13 mouse cellular contexts compared by ENCODE assay signal in the genomic region with DNA sequence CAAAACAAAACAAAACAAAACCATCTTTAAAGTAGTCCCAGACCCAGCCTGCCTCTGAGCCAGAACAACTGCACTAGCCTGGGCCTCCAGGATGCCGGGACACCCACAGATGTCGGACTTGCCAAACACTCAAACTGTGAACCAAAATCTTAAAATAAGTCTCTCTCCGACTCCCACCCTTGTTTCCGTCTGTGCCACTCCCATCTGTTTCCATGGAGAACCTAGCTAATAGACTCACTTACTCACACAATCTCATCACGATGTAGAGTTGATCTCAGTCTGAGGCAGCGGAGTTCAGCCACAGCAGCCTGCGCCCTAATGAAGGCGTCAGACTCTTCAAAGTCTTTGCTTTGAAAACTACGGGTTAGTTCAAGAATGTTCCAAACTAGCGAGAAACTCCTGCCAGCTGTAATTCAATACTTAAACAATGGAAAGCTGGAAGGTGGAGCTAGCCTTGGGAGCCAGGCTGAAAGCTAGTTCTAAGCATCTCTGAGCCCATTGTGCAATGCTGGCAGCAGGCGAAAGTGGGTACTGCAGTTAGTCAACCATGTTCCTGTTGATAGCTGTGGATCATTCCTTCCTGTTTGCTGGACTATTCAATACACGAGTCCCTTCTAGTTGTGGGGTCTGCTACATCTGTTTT.
DNase-seq lines count a peak whose midpoint lies in the region; ATAC-seq and TF ChIP-seq lines count a peak whose summit lies in the region.
"Had no signal": no experiment of that assay in that cellular context is flagged by ENCODE, and none has a peak within 500 bp of the region (broad histone marks: within the 10 kb centered on the region; RNA-seq: fewer than 3 reads in every experiment).

No protein-coding gene starts in this region.

- no peak for ATAC-seq in midbrain, embryonic 13.5 days
- ATAC-seq: liver, postnatal 0 days had no signal

- 64% methylated on average over 12 of the region's 12 CpGs for WGBS in midbrain, embryonic 10.5 days
- WGBS in midbrain, embryonic 13.5 days, result 42% methylated on average over 12 of the region's 12 CpGs

- no peaks in the 10 kb centered on the region for H3K9me3 ChIP-seq in midbrain, embryonic 10.5 days (replicated peaks)
- H3K9me3 ChIP-seq in midbrain, embryonic 13.5 days, result no peaks in the 10 kb centered on the region
- H3K9me3 ChIP-seq: embryonic facial prominence, embryonic 13.5 days; hindbrain, embryonic 10.5 days had no signal

- no peak overlapping the region for H3K27ac ChIP-seq in midbrain, embryonic 10.5 days (replicated peaks)
- no peak overlapping the region for H3K27ac ChIP-seq in midbrain, embryonic 13.5 days
- no peak overlapping the region for H3K27ac ChIP-seq in cortical plate, adult 2 months (ENCODE audit: insufficient read depth, low read length)
- H3K27ac ChIP-seq: embryonic facial prominence, embryonic 13.5 days; hindbrain, embryonic 10.5 days had no signal

- peak; percentile 18 for DNase-seq in midbrain, embryonic 10.5 days (ENCODE audit: low spot score)
- peak; percentile 45 to 68 for DNase-seq in frontal cortex, postnatal 36 days (ENCODE audit: low spot score in 2 of 2)
- peak; percentile 52 to 70 for DNase-seq in right cerebral cortex, postnatal 36 days (ENCODE audit: low spot score in 2 of 2)
- no peak for DNase-seq in spleen, postnatal 14 days (ENCODE audit: low spot score in 2 of 2)
- DNase-seq in adrenal gland, adult (ENCODE audit: inconsistent age in 2 of 2, low spot score in 1 of 2), result no peak
- DNase-seq in thymus, postnatal 25 days, result no peak
- DNase-seq: heart, adult 11 months; kidney, postnatal 36 days; liver, postnatal 0 days had no signal

- H3K27me3 ChIP-seq in midbrain, embryonic 10.5 days (ENCODE audit: low read depth, poor library complexity, severe bottlenecking), result no peaks in the 10 kb centered on the region
- H3K27me3 ChIP-seq in midbrain, embryonic 13.5 days, result no peaks in the 10 kb centered on the region
- H3K27me3 ChIP-seq: embryonic facial prominence, embryonic 13.5 days had no signal

- no peak overlapping the region for H3K4me2 ChIP-seq in midbrain, embryonic 13.5 days (replicated peaks)
- H3K4me2 ChIP-seq: embryonic facial prominence, embryonic 13.5 days had no signal

- peaks cover 7% of the 10 kb centered on the region; the same call in 1 of the 2 replicates for H3K4me1 ChIP-seq in midbrain, embryonic 10.5 days
- H3K4me1 ChIP-seq in midbrain, embryonic 13.5 days (replicated peaks), result no peaks in the 10 kb centered on the region
- H3K4me1 ChIP-seq in cortical plate, adult 2 months (ENCODE audit: control insufficient read depth, insufficient read depth, low read length), result no peaks in the 10 kb centered on the region; the same call in 1 of the 2 replicates
- H3K4me1 ChIP-seq: hindbrain, embryonic 10.5 days had no signal

- no peak overlapping the region for H3K4me3 ChIP-seq in midbrain, embryonic 10.5 days
- H3K4me3 ChIP-seq in midbrain, embryonic 13.5 days (replicated peaks), result no peak overlapping the region
- no peak overlapping the region for H3K4me3 ChIP-seq in cortical plate, adult 2 months (ENCODE audit: insufficient read depth, low read length)
- H3K4me3 ChIP-seq: embryonic facial prominence, embryonic 13.5 days; hindbrain, embryonic 10.5 days had no signal

- no peaks in the 10 kb centered on the region for H3K36me3 ChIP-seq in midbrain, embryonic 10.5 days
- H3K36me3 ChIP-seq in midbrain, embryonic 13.5 days, result no peaks in the 10 kb centered on the region
- H3K36me3 ChIP-seq: embryonic facial prominence, embryonic 13.5 days; hindbrain, embryonic 10.5 days had no signal

- H3K9ac ChIP-seq in midbrain, embryonic 13.5 days (replicated peaks), result no peak overlapping the region
- H3K9ac ChIP-seq: embryonic facial prominence, embryonic 13.5 days; liver, postnatal 0 days had no signal

- peak; percentile 35; the same call in 1 of the 2 replicates for TF ChIP-seq CTCF in cortical plate, adult 2 months (IDR thresholded peaks at IDR 0.05; ENCODE audit: extremely low read depth, insufficient read depth, low read length)

- no peak for TF ChIP-seq POLR2A in cortical plate, adult 2 months (IDR thresholded peaks at IDR 0.05; ENCODE audit: extremely low read depth, insufficient read depth, low read length)

Comparison
In these comparisons a context has a peak if more than half of its experiments do, and no peak if none do; other contexts are left out.
1. DNase-seq: peak in midbrain, embryonic 10.5 days (single experiment), frontal cortex, postnatal 36 days (2 of 2) and right cerebral cortex, postnatal 36 days (2 of 2); none in spleen, postnatal 14 days (0 of 2), adrenal gland, adult (0 of 2) and thymus, postnatal 25 days (single experiment).